Mouse (Mus musculus): ENCODE data around the gene Ywhaq. TPM values are rescaled to one million over a fixed set of nuclear protein-coding genes. Genes with fewer than 3 reads are reported as not detected.

The Ywhaq gene
- polyA plus RNA-seq, 1 experiment from 2014 or later: 161 TPM

GRCm38 (mm10) chr12:21375376-21376157 lies 41.9 kb downstream of the Ywhaq start:
- WGBS (ENCODE audit: insufficient replicate concordance): 24% methylated on average over 3 of the region's 3 CpGs
- no peak overlapping the region for H3K4me3 ChIP-seq (ENCODE audit: low read depth, low read length)
- no peak for ATAC-seq (ENCODE audit: low read depth)
- H3K27me3 ChIP-seq (ENCODE audit: control insufficient read depth, insufficient read depth, low read depth, low read length): no peaks in the 10 kb centered on the region
- peak overlapping the region; percentile 43; the same call in 1 of the 2 replicates for H3K27ac ChIP-seq (ENCODE audit: low read length)
- no peak overlapping the region for H3K4me2 ChIP-seq (ENCODE audit: low read depth, low read length)
- H3K9me3 ChIP-seq (replicated peaks; ENCODE audit: control insufficient read depth, low read length): no peaks in the 10 kb centered on the region
- H3K9ac ChIP-seq (ENCODE audit: low read depth, low read length): no peak overlapping the region
- peaks cover 22% of the 10 kb centered on the region for H3K4me1 ChIP-seq (ENCODE audit: control insufficient read depth, low read depth, low read length)
- H3K36me3 ChIP-seq (ENCODE audit: control insufficient read depth, insufficient read depth): no peaks in the 10 kb centered on the region

- Histone ChIP-seq H3K4me1 (ENCODE audit: control insufficient read depth, low read depth, low read length) (peaks cover 17% of the 10 kb centered on the region), H3K9ac (ENCODE audit: low read depth, low read length) (peak overlapping the region; percentile 93)
Observed at GRCm38 (mm10) chr12:21373820-21374475, 43.5 kb downstream of the Ywhaq start.

GRCm38 (mm10) chr12:21373100-21373819 lies 44.2 kb downstream of the Ywhaq start, which contains the start of gene Adam17:
Gene Adam17 (minus strand): TSS chr12:21373632.
- H3K4me2 ChIP-seq (ENCODE audit: low read depth, low read length): peak within 1 kb of the TSS; percentile 95
- under 1% methylated on average over 55 of the region's 55 CpGs for WGBS (ENCODE audit: insufficient replicate concordance)
- H3K4me1 ChIP-seq (ENCODE audit: control insufficient read depth, low read depth, low read length): peaks cover 11% of the 10 kb centered on the region
- peak within 1 kb of the TSS; percentile 93 for H3K9ac ChIP-seq (ENCODE audit: low read depth, low read length)
- H3K36me3 ChIP-seq (ENCODE audit: control insufficient read depth, insufficient read depth): no peaks in the 10 kb centered on the region
- peak; percentile 97 for ATAC-seq (ENCODE audit: low read depth)
- no peaks in the 10 kb centered on the region for H3K27me3 ChIP-seq (ENCODE audit: control insufficient read depth, insufficient read depth, low read depth, low read length)
- H3K4me3 ChIP-seq (ENCODE audit: low read depth, low read length): peak within 1 kb of the TSS; percentile 91
- H3K9me3 ChIP-seq (replicated peaks; ENCODE audit: control insufficient read depth, low read length): no peaks in the 10 kb centered on the region
- H3K27ac ChIP-seq (ENCODE audit: low read length): peak within 1 kb of the TSS; percentile 98

More at GRCm38 (mm10) chr12:21373820-21374475, 43.5 kb downstream of the Ywhaq start:
- H3K27me3 ChIP-seq (ENCODE audit: control insufficient read depth, insufficient read depth, low read depth, low read length): no peaks in the 10 kb centered on the region
- H3K9me3 ChIP-seq (replicated peaks; ENCODE audit: control insufficient read depth, low read length): no peaks in the 10 kb centered on the region
- H3K4me3 ChIP-seq (ENCODE audit: low read depth, low read length): peak overlapping the region; percentile 91
- WGBS (ENCODE audit: insufficient replicate concordance): under 1% methylated on average over 24 of the region's 24 CpGs
- H3K27ac ChIP-seq (ENCODE audit: low read length): peak overlapping the region; percentile 98
- peak overlapping the region; percentile 95 for H3K4me2 ChIP-seq (ENCODE audit: low read depth, low read length)
- ATAC-seq (ENCODE audit: low read depth): peak; percentile 11
- no peaks in the 10 kb centered on the region for H3K36me3 ChIP-seq (ENCODE audit: control insufficient read depth, insufficient read depth)

GRCm38 (mm10) chr12:21370035-21370611 lies 47.3 kb downstream of the Ywhaq start:
- Histone ChIP-seq H3K9ac (ENCODE audit: low read depth, low read length) (no peak overlapping the region), H3K27ac (ENCODE audit: low read length) (no peak overlapping the region), H3K4me1 (ENCODE audit: control insufficient read depth, low read depth, low read length) (peaks cover 7% of the 10 kb centered on the region), H3K4me2 (ENCODE audit: low read depth, low read length) (no peak overlapping the region), H3K27me3 (ENCODE audit: control insufficient read depth, insufficient read depth, low read depth, low read length) (no peaks in the 10 kb centered on the region), H3K4me3 (ENCODE audit: low read depth, low read length) (no peak overlapping the region), H3K36me3 (ENCODE audit: control insufficient read depth, insufficient read depth) (no peaks in the 10 kb centered on the region), H3K9me3 (replicated peaks; ENCODE audit: control insufficient read depth, low read length) (no peaks in the 10 kb centered on the region)
- WGBS (ENCODE audit: insufficient replicate concordance): 93% methylated on average over 1 of the region's 1 CpGs
- ATAC-seq (ENCODE audit: low read depth): no peak

GRCm38 (mm10) chr12:21369087-21369410 lies 48.4 kb downstream of the Ywhaq start:
- Histone ChIP-seq H3K4me2 (ENCODE audit: low read depth, low read length) (no peak overlapping the region), H3K9ac (ENCODE audit: low read depth, low read length) (no peak overlapping the region), H3K4me1 (ENCODE audit: control insufficient read depth, low read depth, low read length) (peaks cover 7% of the 10 kb centered on the region), H3K4me3 (ENCODE audit: low read depth, low read length) (no peak overlapping the region), H3K27me3 (ENCODE audit: control insufficient read depth, insufficient read depth, low read depth, low read length) (no peaks in the 10 kb centered on the region), H3K27ac (ENCODE audit: low read length) (no peak overlapping the region), H3K9me3 (replicated peaks; ENCODE audit: control insufficient read depth, low read length) (no peaks in the 10 kb centered on the region), H3K36me3 (ENCODE audit: control insufficient read depth, insufficient read depth) (no peaks in the 10 kb centered on the region)
- ATAC-seq (ENCODE audit: low read depth): no peak
- 47% methylated on average over 5 of the region's 5 CpGs for WGBS (ENCODE audit: insufficient replicate concordance)

GRCm38 (mm10) chr12:21368376-21369086 lies 48.9 kb downstream of the Ywhaq start:
- H3K9me3 ChIP-seq (replicated peaks; ENCODE audit: control insufficient read depth, low read length): no peaks in the 10 kb centered on the region
- no peak for ATAC-seq (ENCODE audit: low read depth)
- H3K9ac ChIP-seq (ENCODE audit: low read depth, low read length): no peak overlapping the region
- peaks cover 7% of the 10 kb centered on the region for H3K4me1 ChIP-seq (ENCODE audit: control insufficient read depth, low read depth, low read length)
- WGBS (ENCODE audit: insufficient replicate concordance): 84% methylated on average over 9 of the region's 9 CpGs
- H3K36me3 ChIP-seq (ENCODE audit: control insufficient read depth, insufficient read depth): no peaks in the 10 kb centered on the region
- no peak overlapping the region for H3K27ac ChIP-seq (ENCODE audit: low read length)
- no peak overlapping the region for H3K4me3 ChIP-seq (ENCODE audit: low read depth, low read length)
- H3K27me3 ChIP-seq (ENCODE audit: control insufficient read depth, insufficient read depth, low read depth, low read length): no peaks in the 10 kb centered on the region
- H3K4me2 ChIP-seq (ENCODE audit: low read depth, low read length): no peak overlapping the region

- no peak overlapping the region for H3K9ac ChIP-seq (ENCODE audit: low read depth, low read length)
- no peak overlapping the region for H3K4me2 ChIP-seq (ENCODE audit: low read depth, low read length)
- no peaks in the 10 kb centered on the region for H3K9me3 ChIP-seq (replicated peaks; ENCODE audit: control insufficient read depth, low read length)
- H3K27ac ChIP-seq (ENCODE audit: low read length): no peak overlapping the region
- H3K36me3 ChIP-seq (ENCODE audit: control insufficient read depth, insufficient read depth): no peaks in the 10 kb centered on the region; the same call in 1 of the 2 replicates
- ATAC-seq (ENCODE audit: low read depth): peak; percentile 76
- 52% methylated on average over 10 of the region's 10 CpGs for WGBS (ENCODE audit: insufficient replicate concordance)
- no peaks in the 10 kb centered on the region for H3K27me3 ChIP-seq (ENCODE audit: control insufficient read depth, insufficient read depth, low read depth, low read length)
- no peak overlapping the region for H3K4me3 ChIP-seq (ENCODE audit: low read depth, low read length)
- peaks cover 7% of the 10 kb centered on the region for H3K4me1 ChIP-seq (ENCODE audit: control insufficient read depth, low read depth, low read length)
Observed at GRCm38 (mm10) chr12:21364624-21365435, 52.6 kb downstream of the Ywhaq start.

- H3K27ac ChIP-seq (ENCODE audit: low read length): no peak overlapping the region
- WGBS (ENCODE audit: insufficient replicate concordance): 88% methylated on average over 3 of the region's 3 CpGs
- H3K9ac ChIP-seq (ENCODE audit: low read depth, low read length): no peak overlapping the region
Observed at GRCm38 (mm10) chr12:21363195-21363594, 54.2 kb downstream of the Ywhaq start.

More at GRCm38 (mm10) chr12:21363195-21363594, 54.2 kb downstream of the Ywhaq start:
- peaks cover 7% of the 10 kb centered on the region for H3K4me1 ChIP-seq (ENCODE audit: control insufficient read depth, low read depth, low read length)
- H3K36me3 ChIP-seq (ENCODE audit: control insufficient read depth, insufficient read depth): no peaks in the 10 kb centered on the region; the same call in 1 of the 2 replicates
- no peak for ATAC-seq (ENCODE audit: low read depth)
- no peaks in the 10 kb centered on the region for H3K27me3 ChIP-seq (ENCODE audit: control insufficient read depth, insufficient read depth, low read depth, low read length)
- H3K9me3 ChIP-seq (replicated peaks; ENCODE audit: control insufficient read depth, low read length): no peaks in the 10 kb centered on the region
- no peak overlapping the region for H3K4me2 ChIP-seq (ENCODE audit: low read depth, low read length)
- H3K4me3 ChIP-seq (ENCODE audit: low read depth, low read length): no peak overlapping the region

All from liver, embryonic 16.5 days (tissue).